Mouse (Mus musculus): ENCODE measurements around the gene Btbd19.

Gene Btbd19

GRCm38 (mm10) chr4:117110985-117111384 is 14.5 kb downstream of the Btbd19 start:
- DNase-seq (ENCODE audit: low spot score): no peak

- no peak for DNase-seq (ENCODE audit: low spot score)
Observed at GRCm38 (mm10) chr4:117110249-117110648, 15.3 kb downstream of the Btbd19 start.

GRCm38 (mm10) chr4:117109330-117109729 is 16.2 kb downstream of the Btbd19 start:
- no peak for DNase-seq (ENCODE audit: low spot score)

GRCm38 (mm10) chr4:117108524-117108849 is 17.0 kb downstream of the Btbd19 start:
- no peak for DNase-seq (ENCODE audit: low spot score)

GRCm38 (mm10) chr4:117107813-117108523 is 17.6 kb downstream of the Btbd19 start:
- no peak for DNase-seq (ENCODE audit: low spot score)

- DNase-seq (ENCODE audit: low spot score): no peak
Observed at GRCm38 (mm10) chr4:117105127-117105526, 20.4 kb downstream of the Btbd19 start.

- DNase-seq (ENCODE audit: low spot score): no peak
Observed at GRCm38 (mm10) chr4:117104672-117105071, 20.9 kb downstream of the Btbd19 start.

GRCm38 (mm10) chr4:117101218-117101617 is 24.3 kb downstream of the Btbd19 start:
- DNase-seq (ENCODE audit: low spot score): no peak

GRCm38 (mm10) chr4:117100036-117100435 is 25.5 kb downstream of the Btbd19 start:
- DNase-seq (ENCODE audit: low spot score): no peak

GRCm38 (mm10) chr4:117098764-117099036 is 26.8 kb downstream of the Btbd19 start:
- DNase-seq (ENCODE audit: low spot score): no peak

- DNase-seq (ENCODE audit: low spot score): no peak
Observed at GRCm38 (mm10) chr4:117097969-117098763, 27.4 kb downstream of the Btbd19 start.

- no peak for DNase-seq (ENCODE audit: low spot score)
Observed at GRCm38 (mm10) chr4:117096666-117097065, 28.9 kb downstream of the Btbd19 start.

GRCm38 (mm10) chr4:117095551-117096452 is 29.7 kb downstream of the Btbd19 start, which contains the start of gene Ptch2:
Gene Ptch2, plus strand, starts transcription at chr4:117096075.
- DNase-seq (ENCODE audit: low spot score): no peak

GRCm38 (mm10) chr4:117094626-117095361 is 30.7 kb downstream of the Btbd19 start:
- DNase-seq (ENCODE audit: low spot score): no peak

GRCm38 (mm10) chr4:117090586-117090985 is 34.9 kb downstream of the Btbd19 start:
- DNase-seq (ENCODE audit: low spot score): no peak

- DNase-seq (ENCODE audit: low spot score): no peak
Observed at GRCm38 (mm10) chr4:117087948-117088640, 37.4 kb downstream of the Btbd19 start.

GRCm38 (mm10) chr4:117071183-117071582 is 54.3 kb downstream of the Btbd19 start:
- no peak for DNase-seq (ENCODE audit: low spot score)

- DNase-seq (ENCODE audit: low spot score): no peak
Observed at GRCm38 (mm10) chr4:117070624-117071023, 54.9 kb downstream of the Btbd19 start.

GRCm38 (mm10) chr4:117069647-117070046 is 55.9 kb downstream of the Btbd19 start:
- DNase-seq (ENCODE audit: low spot score): no peak
